Mouse (Mus musculus): ENCODE data around the gene Tanc2.
A peak's percentile ranks its signal among the peaks of the same experiment; 100 is the strongest.

The Tanc2 gene

DNA sequence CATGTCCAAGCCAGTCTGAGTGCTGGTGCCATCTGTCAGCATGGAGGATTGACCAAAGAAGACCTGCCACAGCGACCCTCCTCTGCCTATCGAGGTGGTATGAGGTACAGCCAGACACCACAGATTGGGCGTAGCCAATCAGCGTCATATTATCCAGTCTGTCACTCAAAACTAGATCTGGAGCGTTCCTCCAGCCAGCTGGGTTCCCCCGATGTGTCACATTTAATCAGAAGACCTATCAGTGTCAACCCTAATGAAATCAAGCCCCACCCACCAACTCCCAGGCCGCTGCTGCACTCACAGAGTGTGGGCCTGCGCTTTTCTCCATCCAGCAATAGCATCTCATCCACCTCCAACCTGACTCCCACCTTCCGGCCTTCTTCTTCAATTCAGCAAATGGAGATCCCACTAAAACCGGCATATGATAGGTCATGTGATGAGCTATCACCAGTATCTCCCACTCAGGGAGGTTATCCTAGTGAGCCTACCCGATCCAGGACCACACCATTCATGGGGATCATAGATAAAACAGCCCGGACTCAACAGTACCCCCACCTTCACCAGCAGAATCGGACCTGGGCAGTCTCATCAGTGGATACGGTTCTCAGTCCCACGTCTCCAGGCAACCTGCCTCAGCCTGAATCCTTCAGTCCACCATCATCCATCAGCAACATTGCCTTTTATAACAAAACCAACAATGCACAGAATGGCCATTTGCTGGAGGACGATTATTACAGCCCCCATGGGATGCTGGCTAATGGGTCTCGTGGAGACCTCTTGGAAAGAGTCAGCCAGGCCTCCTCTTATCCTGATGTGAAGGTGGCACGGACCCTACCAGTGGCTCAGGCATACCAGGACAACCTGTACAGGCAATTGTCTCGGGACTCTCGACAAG lies 333.2 kb downstream of the Tanc2 start:
- DNase-seq (ENCODE audit: low read depth, low spot score) = peak; percentile 59

DNA sequence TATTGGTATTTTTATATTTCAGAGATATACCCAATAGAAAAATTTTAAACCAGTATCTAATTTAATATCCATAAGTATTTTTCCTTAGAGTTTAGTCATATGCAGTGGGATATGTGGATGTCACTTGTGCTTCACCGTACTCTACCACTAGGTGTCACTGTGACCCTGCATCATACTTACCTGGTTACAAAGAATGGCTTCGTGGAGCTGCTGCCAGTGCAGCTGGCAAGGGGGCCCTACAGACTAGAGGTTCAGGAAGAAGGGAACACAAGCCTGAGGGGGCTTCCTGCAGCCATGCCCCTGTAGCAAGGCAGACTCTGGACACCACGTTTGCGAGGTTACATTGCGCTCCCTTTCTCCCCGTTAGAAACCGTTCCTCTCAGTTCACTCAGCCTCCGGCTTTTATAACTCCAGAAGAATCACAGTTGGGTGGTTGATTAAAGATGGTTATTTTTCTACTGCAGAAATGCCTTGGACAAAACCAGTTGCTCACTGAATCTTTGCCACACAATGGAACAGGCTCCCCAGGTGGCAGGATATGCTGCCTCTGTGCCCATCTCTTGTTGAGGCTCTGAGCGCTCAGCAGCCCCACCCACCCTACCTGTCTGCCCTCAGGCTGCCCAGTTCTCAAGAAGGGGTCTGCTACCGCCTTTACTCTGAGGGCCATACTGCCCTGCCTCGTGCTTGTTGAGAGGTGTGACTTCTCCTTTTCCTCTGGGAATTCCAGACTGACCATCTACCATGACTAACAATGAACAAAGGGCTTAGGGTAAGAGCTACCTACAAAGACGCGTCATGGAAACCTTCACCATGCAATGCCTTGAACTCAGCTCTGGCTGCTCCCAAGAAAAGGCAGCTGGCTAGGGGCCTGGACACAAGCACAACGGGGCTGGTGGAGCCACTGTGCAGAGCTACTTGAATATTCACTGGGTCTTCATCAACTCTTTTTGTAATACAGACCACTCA lies 337.6 kb downstream of the Tanc2 start:
- DNase-seq (ENCODE audit: low read depth, low spot score) = peak; percentile 89

DNA sequence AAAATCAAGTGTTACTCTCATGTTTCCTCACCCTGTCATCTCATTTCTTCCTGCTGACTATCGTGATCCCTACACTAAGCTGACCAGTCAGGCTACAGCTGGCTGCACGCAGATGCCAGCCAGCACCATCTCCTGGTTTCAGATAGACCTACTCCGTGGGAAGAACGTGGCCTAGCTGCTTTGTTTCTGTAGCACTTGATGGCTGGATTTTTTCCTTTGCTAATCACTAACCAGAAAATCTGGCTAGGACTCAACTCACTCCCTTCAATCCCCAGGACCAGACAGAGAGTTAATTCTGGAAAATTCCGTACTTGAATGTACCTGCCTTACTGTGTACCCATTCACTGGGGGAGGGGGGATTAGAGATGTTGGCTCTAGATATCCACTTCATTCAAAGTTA lies 338.4 kb downstream of the Tanc2 start:
- no peak for DNase-seq (ENCODE audit: low read depth, low spot score)

DNA sequence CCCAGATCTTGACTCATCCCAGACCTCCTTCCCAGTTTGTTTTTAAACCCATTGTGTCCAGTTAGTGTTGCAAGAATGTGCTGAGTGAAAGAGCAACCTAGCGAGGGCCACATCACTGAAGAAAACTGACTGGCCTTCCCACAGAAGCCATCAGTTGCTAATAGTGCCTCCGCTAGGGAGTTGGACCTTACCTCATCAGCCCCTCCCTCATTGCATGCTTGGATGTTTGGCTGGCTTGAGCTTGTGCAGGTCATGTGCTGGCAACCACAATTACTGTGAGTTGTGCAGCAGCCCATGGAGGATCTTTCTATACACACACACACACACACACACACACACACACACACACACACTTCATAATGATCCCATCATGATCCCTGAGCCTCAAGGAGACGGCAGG lies 341.6 kb downstream of the Tanc2 start:
- DNase-seq (ENCODE audit: low read depth, low spot score) = no peak

DNA sequence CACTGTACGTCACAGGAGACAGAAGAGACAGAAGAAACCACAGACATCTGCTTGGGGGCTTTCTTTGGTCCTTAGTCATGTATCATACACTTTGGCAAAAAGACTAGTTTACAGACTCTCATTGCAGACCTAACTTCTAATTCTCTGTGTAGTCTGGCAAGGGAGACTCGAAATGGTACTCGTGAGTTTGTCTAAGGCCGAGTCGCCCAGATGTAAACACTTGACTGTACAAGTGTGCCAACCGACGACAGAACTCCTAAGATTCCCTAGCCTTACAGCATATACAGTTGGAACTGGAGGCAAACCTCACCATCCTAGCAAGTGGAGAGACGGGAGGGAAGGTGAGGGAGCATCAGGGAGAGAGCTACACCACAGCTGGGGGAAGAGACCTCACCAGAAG lies 344.0 kb downstream of the Tanc2 start:
- DNase-seq (ENCODE audit: low read depth, low spot score) = no peak

DNA sequence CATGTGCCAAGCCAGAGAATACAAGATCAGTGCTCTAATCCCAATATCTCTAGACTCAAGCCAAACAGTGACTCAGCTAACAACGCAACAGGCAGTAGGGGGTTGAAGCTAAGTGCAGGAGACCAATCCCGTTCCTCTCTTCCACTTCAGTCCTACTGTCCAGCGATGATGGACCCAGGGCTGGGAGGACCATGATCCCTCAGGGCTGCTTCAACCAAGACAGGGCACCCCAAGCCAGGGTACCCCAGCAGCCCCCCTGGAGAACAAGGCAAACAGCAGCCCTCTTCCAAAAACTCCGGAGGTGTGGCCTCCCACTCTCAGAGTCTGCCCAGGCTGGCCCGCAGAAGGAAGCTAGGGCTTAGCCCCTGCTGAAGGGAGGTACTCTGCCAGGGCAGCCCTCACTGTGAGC lies 344.5 kb downstream of the Tanc2 start:
- no peak for DNase-seq (ENCODE audit: low read depth, low spot score)

DNA sequence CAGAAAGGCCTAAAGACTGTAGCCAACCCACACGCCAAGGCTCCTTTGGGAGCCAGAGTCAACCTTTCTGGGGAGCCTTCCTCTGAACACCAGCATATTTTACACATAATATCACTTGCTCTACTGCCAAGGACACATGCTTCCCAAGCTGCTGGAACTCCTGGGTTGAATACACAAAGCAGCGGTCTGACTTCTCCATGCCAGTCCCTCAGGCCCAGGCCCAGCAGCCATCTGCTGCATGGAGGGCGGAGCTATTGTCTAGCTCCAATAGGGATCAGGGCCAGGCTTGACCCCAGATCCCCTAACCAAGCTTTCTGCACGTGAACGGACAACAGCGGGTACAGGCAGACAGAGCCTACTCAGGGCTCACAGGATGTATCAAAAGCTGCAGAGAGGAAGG lies 345.0 kb downstream of the Tanc2 start:
- DNase-seq (ENCODE audit: low read depth, low spot score) = no peak

DNA sequence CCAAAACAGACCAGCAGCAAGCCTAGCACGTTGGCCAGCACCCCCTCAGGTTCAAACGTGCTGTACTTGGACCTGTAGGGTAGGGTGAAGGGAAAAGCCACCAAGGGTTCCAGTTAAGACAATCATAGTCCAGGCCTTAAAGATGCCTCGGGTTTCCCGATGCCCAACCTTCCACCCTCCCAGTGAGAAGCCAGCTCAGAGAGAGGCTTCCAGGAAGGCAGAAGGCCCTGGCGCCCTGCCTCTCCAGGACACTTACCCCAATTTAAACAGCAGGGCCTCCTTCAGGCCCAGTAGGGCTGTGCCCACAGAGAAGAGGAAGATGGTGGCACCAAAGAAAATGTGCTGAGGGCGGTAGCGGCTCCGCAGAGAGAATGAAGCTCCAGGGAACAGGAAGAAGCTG lies 345.7 kb downstream of the Tanc2 start:
- DNase-seq (ENCODE audit: low read depth, low spot score) = no peak

DNA sequence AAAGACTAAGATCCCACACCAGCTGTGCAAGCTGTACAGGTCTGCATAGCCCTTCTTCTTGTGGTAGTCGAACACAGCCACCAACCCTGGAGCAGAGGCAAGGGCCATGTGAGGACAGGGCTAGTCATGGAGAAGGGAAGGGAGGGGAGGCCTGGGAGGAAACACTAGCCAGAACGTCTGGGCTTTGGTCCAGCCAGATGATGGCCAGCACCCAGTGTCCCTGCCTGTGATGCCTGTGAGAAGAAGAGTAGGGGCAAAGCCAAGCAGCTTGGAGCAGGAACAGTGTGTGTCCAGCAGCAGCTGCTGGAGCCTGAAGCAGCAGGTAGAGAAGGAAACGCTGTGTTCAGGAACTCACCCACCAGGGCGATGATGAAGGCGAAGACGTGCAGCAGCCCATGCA lies 346.4 kb downstream of the Tanc2 start:
- peak; percentile 81 for DNase-seq (ENCODE audit: low read depth, low spot score)

DNA sequence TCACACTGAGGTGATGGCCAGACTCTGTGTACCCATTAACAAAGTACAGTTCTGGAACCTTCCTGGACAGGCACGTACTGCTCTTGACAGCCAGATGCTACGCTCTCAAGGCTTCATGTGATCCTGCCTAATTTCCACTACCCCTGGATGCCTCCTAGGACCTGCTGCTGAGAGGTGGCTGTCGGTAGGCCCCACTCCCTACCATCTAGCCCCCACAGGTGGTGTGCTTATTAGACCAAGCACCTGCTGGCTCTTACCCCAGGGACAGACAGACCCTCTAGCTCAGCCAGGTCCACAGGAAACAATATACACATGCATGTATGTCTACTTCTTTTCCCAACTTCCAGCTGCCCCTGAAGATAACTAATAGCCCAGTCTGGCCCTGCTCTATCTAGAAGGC lies 347.2 kb downstream of the Tanc2 start:
- DNase-seq (ENCODE audit: low read depth, low spot score) = no peak

DNA sequence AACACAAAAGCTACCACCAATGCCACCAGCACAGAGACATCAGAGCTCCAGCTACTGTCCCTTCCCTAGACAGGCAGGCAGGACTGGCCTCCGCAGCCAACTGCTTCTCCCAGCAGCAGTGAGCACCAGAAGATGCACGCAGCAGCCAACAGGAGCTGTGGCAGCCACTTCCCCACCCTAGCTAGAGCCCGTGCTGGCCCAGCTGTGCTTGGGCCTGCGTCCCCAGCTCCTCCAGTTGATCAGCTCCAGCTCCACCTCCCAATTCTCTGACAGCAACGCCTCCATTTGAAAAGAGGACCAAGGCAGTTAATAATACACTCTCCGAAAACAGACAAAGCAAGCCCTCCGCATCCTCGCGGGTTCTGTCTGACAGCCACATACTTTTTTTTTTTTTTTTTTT lies 349.0 kb downstream of the Tanc2 start:
- peak; percentile 76 for DNase-seq (ENCODE audit: low read depth, low spot score)

DNA sequence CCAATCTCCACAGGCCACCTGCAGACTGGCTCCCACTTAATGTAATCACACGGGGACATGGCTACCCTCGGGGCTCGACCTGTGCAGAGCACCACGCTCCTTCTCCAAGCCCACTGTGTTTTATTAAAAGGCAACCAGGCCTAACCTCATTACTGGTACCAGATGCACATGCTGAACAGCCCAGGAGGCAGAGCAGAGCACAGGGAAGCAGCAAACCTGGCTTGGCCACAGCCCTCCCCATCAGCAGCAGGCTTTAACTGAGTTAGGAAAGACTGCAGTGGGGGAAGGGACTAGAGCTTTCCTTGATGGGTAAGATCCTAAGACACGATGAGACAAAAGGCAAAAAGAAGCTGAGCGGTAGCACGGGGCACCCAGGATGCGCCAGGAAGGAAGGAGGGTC lies 352.2 kb downstream of the Tanc2 start:
- DNase-seq (ENCODE audit: low read depth, low spot score) = no peak

DNA sequence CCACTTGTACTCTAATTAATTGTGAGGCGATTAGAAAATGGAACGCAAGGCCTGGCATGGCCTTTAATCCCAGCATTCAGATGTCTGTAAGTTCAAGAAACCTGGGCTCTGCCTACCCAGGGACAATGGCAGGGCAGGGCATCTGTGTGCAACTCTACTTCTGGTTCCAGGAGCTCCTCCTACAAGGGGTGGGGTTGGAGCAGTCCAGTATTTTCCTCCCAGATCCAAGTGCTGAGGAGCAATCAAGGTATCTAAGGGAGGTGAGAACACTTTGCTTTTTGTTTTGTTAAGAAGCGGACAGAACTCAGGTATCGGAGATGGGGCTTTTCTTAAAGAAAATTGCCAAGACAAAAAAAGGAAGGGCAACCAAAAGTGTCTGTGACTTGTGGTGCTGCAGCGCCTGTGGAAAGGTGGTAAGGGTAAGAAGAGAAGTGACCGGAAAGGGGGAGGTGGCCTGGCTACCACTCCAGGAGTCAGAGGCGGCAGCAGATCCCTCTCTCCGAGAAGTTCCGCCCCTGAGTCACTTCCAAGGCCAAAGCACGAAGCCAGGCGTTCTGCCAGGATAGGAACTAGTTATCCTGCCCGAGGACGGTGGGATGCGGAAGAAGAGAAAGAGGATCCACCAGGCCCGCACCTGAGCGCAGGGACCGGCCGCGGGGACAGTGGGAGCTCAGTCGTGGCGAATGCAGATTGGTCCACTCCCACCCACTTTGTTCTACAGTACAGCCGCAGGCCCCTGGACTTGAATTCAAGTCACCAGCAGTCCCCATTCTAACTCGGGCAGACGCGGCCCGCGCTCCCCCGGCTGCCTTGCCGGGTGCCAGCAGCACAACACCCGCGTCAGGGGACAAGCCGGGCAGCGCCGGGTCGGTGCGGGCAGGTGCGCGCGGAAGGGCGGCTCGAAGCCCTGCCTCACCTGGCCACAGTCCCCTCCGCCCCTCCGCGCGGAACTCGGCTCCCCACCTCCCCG lies 353.6 kb downstream of the Tanc2 start:
- DNase-seq (ENCODE audit: low read depth, low spot score) = peak; percentile 56

DNA sequence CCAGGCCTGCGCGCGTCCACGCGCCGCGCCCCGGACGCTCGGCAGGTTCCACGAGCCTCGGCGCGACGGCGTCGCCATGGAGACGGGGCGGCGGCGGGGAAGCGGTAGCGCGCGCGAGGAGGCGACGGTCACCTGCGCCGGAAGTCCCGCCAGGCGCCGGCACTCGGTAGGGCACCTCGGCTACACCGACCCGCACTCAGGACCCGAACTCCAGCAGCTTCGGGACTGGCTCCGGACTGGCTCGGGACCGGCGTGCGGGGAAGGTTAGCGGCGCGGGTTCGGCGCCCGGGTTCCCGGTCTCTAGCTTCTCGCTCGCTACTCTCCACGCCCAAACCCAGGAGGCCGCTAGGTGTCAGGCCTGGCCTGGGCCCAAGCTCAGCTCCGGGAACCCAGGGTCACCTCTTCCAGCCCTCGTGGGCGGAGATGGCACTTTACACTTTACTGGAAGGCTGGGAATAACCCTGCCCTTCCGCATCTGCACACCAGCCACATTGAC lies 354.4 kb downstream of the Tanc2 start:
- DNase-seq (ENCODE audit: low read depth, low spot score) = peak; percentile 84

DNA sequence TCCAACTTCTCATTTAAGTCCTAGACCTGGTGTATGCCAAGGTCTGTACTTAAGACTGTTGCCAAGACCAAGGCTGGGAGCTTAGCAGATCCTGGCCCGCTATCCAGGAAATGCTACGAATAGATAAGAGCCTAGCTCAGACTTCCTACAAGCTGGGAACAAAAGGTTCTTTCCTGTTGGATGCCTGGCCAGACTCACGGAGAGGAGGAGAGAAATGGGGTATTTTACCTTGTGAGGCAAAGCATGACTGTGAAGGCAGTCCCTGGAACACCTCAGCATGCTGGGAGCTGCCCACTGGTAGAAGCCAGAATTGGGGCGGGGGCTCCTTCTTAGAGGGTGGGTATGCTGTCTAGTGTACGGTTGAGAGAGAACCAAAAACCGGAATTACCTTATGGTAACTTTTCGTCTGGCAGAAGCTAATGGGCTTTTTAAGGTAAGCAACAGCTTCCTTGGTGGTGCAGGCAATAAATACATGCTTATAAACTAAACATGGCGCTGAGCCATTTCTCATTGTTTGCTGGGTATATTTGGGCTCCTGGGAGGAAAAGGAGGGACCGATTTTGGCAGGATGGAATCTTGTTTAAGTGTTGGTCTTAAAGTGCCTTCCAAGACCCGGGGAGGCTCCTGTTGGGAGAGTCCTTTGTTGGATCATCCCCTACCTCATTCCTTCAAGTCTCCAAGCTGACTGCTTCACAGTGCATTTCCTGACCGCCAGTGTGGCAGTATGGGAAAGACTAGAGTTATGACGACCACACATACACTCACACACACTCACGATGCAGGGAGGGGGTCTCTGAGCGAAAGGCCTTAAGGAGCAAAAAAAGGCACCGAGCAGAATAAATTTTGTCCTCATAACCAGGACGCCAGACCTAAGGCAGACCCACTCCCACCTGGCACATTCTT lies 355.2 kb downstream of the Tanc2 start:
- no peak for DNase-seq (ENCODE audit: low read depth, low spot score)

DNA sequence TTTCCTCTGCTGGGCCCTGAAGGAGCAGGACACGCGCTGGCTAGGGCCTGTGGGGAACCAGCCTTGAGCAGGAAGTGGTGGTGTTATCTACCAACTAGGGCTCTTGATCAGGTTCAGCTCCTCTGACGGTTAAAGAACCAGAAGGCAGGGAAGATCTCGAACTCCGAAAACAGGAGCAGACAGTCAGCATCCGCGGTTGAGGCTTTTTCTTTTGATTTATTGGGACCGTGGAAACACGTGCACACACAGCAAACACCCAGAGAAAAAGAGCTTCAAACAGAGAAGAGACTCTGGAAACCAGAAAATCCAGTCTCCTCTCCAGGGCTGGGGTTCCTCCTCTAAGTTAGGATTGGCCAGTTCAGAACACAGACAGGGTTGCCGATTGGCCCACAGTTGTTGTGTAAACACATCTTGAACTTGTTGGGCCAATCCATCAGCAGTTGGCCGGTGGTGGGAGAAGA lies 356.9 kb downstream of the Tanc2 start:
- no peak for DNase-seq (ENCODE audit: low read depth, low spot score)

DNA sequence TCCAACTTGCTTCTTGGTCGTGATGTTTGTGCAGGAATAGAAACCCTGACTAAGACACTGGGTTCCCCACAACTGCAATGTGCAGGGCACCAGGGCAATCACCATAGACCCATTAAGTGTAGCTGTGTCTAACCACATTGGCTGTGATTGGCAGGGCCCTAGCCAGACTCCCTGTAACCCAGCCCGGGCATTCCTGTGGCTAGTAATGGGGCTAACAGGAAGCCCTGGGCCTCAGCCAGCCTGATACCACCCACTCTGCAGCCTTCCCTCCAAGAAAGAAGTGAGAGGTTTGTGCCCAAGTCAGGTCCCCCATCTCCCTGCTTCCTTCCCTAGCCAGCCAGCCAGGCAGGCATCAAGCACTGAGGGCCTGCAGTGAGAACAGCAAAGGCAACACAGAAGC lies 358.5 kb downstream of the Tanc2 start:
- no peak for DNase-seq (ENCODE audit: low read depth, low spot score)

DNA sequence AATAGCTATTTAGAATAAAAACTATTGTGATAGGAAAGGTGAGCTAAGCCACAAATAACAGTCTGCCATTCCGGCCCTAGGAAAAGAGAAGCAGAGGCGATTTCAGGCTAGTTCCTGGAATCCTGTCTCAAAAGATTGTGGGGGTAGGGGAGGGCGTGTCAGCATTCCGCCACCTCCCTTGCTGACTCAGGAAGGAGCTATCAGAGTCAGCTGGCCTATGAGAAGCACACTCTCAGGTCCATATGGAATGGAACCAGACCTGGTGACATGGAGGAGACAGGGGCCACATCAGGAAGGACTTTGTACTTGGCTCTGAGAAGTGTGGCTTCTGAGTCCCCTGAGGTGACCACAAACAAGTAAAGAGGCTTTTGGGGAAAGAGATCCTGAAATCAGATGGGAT lies 360.7 kb downstream of the Tanc2 start:
- no peak for DNase-seq (ENCODE audit: low read depth, low spot score)

DNA sequence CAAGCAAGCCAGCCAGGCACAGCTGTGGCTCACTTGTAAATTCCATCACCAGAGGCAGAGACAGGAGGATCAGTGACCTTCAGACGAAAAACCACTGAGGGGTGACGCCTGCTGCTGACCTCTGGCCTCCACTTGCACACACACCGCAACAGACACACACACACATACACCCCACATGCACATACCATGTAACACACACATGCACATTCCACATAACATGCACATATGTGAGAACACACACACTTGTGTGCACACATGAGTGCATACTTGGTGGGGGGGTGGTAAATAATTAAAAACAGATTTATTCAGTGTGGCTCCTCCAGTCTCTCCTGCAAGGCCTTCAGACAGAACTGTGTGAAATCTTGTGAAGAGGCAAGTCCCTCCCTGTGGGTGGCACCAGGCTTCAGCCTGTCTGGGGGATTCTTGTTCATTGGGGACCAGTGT lies 361.8 kb downstream of the Tanc2 start:
- no peak for DNase-seq (ENCODE audit: low read depth, low spot score)

DNA sequence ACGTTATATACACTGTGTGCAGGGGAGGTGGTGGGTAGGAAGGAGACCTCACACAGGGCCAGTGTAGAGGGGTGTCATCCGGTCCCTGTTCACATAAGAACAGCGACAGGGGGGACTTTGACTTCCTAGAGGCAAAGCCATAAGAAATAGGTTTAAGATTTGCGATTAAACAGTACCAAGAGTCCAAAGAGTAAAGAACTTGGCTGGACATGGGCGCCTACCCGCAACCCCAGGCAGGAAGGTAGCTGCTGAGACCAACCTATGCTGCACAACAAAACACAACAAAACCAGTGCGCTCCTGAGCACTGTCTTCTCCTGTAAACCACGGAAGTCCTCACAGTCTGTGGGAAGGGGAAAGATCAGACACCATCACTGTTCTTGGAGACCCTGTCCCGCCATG lies 362.3 kb downstream of the Tanc2 start:
- no peak for DNase-seq (ENCODE audit: low read depth, low spot score)
